Mouse (Mus musculus): ENCODE results near the gene Ppp1r13l. TPM values are rescaled to one million over a fixed set of nuclear protein-coding genes. Genes with fewer than 3 reads are reported as not detected.

Ppp1r13l gene
- polyA plus RNA-seq, 1 experiment, result 5.0 TPM

DNA sequence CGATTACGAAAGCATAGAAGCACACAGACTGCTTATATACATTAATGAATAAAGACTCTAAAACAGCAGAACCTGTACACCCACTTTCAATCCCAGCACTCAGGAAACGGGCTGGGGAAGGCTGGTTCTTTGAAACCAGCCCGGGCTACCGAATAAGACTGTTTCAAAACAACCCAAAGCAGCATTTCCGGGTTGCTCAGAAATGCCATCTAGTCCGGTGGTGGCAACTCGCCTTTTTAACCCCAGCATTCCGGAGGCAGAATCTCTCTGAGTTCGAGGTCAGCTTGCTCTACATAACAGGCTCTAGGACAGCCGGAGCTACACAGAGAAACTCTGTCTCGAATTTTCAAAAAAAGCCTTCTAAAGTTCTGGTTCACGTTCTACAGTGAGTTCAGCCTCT lies 915 bp upstream of the Ppp1r13l start:
- Histone ChIP-seq H3K4me1 (ENCODE audit: control insufficient read depth, insufficient read depth, low read length) (no peaks in the 10 kb centered on the region), H3K27ac (ENCODE audit: insufficient read depth, low read length) (no peak overlapping the region), H3K4me3 (ENCODE audit: insufficient read depth, low read length) (peak overlapping the region; percentile 47)
- no peak for TF ChIP-seq CTCF (IDR thresholded peaks at IDR 0.05; ENCODE audit: extremely low read depth, insufficient read depth, low read length)
- no peak for TF ChIP-seq POLR2A (IDR thresholded peaks at IDR 0.05; ENCODE audit: extremely low read depth, insufficient read depth, low read length)

GRCm38 (mm10) chr7:19359892-19360641 lies 518 bp downstream of the Ppp1r13l start:
- Histone ChIP-seq H3K27ac (ENCODE audit: insufficient read depth, low read length) (no peak overlapping the region), H3K4me3 (ENCODE audit: insufficient read depth, low read length) (peak overlapping the region; percentile 47), H3K4me1 (ENCODE audit: control insufficient read depth, insufficient read depth, low read length) (no peaks in the 10 kb centered on the region)
- TF ChIP-seq POLR2A (IDR thresholded peaks at IDR 0.05; ENCODE audit: extremely low read depth, insufficient read depth, low read length) (no peak), CTCF (IDR thresholded peaks at IDR 0.05; ENCODE audit: extremely low read depth, insufficient read depth, low read length) (no peak)

DNA sequence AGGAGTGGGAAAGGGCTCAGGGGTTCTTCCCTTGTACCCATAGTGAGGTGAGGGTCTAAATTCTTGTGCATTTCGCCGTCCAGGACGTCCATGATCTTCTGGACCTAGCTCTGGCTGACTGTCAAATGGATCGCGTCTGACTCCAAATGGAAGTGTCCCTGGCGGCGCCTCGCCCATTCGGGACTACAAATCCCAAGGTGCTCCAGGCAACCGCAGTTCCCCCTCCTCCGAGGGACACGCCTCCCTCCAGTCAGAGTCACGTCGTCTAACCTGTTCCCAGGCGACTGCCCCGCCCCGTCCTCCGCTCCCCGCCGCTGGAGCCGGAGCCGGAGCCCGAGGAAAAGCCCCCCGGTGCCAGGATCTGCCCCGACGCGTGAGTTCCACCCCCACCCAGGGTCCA lies 1.4 kb downstream of the Ppp1r13l start:
- Histone ChIP-seq H3K27ac (ENCODE audit: insufficient read depth, low read length) (no peak overlapping the region), H3K4me1 (ENCODE audit: control insufficient read depth, insufficient read depth, low read length) (no peaks in the 10 kb centered on the region), H3K4me3 (ENCODE audit: insufficient read depth, low read length) (peak overlapping the region; percentile 47)
- no peak for TF ChIP-seq CTCF (IDR thresholded peaks at IDR 0.05; ENCODE audit: extremely low read depth, insufficient read depth, low read length)
- TF ChIP-seq POLR2A (IDR thresholded peaks at IDR 0.05; ENCODE audit: extremely low read depth, insufficient read depth, low read length), result peak; percentile 46; the same call in 1 of the 2 replicates

GRCm38 (mm10) chr7:19361720-19362119 lies 2.2 kb downstream of the Ppp1r13l start:
- Histone ChIP-seq H3K27ac (ENCODE audit: insufficient read depth, low read length) (no peak overlapping the region), H3K4me1 (ENCODE audit: control insufficient read depth, insufficient read depth, low read length) (no peaks in the 10 kb centered on the region), H3K4me3 (ENCODE audit: insufficient read depth, low read length) (peak overlapping the region; percentile 47)
- peak; percentile 52 for TF ChIP-seq CTCF (IDR thresholded peaks at IDR 0.05; ENCODE audit: extremely low read depth, insufficient read depth, low read length)
- TF ChIP-seq POLR2A (IDR thresholded peaks at IDR 0.05; ENCODE audit: extremely low read depth, insufficient read depth, low read length), result no peak

- TF ChIP-seq POLR2A (IDR thresholded peaks at IDR 0.05; ENCODE audit: extremely low read depth, insufficient read depth, low read length) (no peak), CTCF (IDR thresholded peaks at IDR 0.05; ENCODE audit: extremely low read depth, insufficient read depth, low read length) (no peak)
- Histone ChIP-seq H3K4me3 (ENCODE audit: insufficient read depth, low read length) (no peak overlapping the region), H3K4me1 (ENCODE audit: control insufficient read depth, insufficient read depth, low read length) (no peaks in the 10 kb centered on the region), H3K27ac (ENCODE audit: insufficient read depth, low read length) (no peak overlapping the region)
Measured at GRCm38 (mm10) chr7:19362276-19362675, 2.7 kb downstream of the Ppp1r13l start.

DNA sequence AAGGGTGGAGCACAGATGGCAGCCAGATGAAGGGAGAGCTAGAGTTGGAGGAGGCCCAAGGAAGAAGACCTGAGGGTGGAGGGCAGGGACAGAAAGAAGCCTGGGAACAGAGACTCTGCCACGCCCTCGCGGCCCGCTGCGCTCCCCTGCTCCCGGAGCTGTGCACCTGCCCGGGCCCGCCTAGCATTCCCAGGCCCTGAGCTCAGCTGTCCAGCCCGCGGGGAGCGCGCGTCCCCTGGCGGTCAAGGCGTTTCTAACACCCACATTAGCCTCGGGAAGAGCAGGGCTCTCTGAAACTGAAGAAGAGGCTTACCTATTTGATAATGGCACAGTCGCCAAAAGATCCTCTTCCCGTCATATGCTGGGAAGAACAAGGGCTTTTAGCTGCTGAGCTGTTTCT lies 4.3 kb downstream of the Ppp1r13l start:
- Histone ChIP-seq H3K27ac (ENCODE audit: insufficient read depth, low read length) (no peak overlapping the region), H3K4me1 (ENCODE audit: control insufficient read depth, insufficient read depth, low read length) (no peaks in the 10 kb centered on the region), H3K4me3 (ENCODE audit: insufficient read depth, low read length) (no peak overlapping the region)
- TF ChIP-seq CTCF (IDR thresholded peaks at IDR 0.05; ENCODE audit: extremely low read depth, insufficient read depth, low read length) (peak; percentile 61), POLR2A (IDR thresholded peaks at IDR 0.05; ENCODE audit: extremely low read depth, insufficient read depth, low read length) (no peak)

GRCm38 (mm10) chr7:19365376-19365775 lies 5.8 kb downstream of the Ppp1r13l start:
- Histone ChIP-seq H3K27ac (ENCODE audit: insufficient read depth, low read length) (no peak overlapping the region), H3K4me1 (ENCODE audit: control insufficient read depth, insufficient read depth, low read length) (no peaks in the 10 kb centered on the region), H3K4me3 (ENCODE audit: insufficient read depth, low read length) (no peak overlapping the region)
- TF ChIP-seq CTCF (IDR thresholded peaks at IDR 0.05; ENCODE audit: extremely low read depth, insufficient read depth, low read length), result no peak
- TF ChIP-seq POLR2A (IDR thresholded peaks at IDR 0.05; ENCODE audit: extremely low read depth, insufficient read depth, low read length), result no peak

- TF ChIP-seq CTCF (IDR thresholded peaks at IDR 0.05; ENCODE audit: extremely low read depth, insufficient read depth, low read length) (no peak), POLR2A (IDR thresholded peaks at IDR 0.05; ENCODE audit: extremely low read depth, insufficient read depth, low read length) (no peak)
- Histone ChIP-seq H3K4me3 (ENCODE audit: insufficient read depth, low read length) (no peak overlapping the region), H3K27ac (ENCODE audit: insufficient read depth, low read length) (no peak overlapping the region)
Measured at GRCm38 (mm10) chr7:19368380-19368779, 8.8 kb downstream of the Ppp1r13l start.

GRCm38 (mm10) chr7:19369823-19370425 lies 10.4 kb downstream of the Ppp1r13l start:
- TF ChIP-seq CTCF (IDR thresholded peaks at IDR 0.05; ENCODE audit: extremely low read depth, insufficient read depth, low read length) (peak; percentile 65), POLR2A (IDR thresholded peaks at IDR 0.05; ENCODE audit: extremely low read depth, insufficient read depth, low read length) (peak; percentile 38; the same call in 1 of the 2 replicates)

More at GRCm38 (mm10) chr7:19368380-19368779, 8.8 kb downstream of the Ppp1r13l start:
- H3K4me1 ChIP-seq (ENCODE audit: control insufficient read depth, insufficient read depth, low read length), result no peaks in the 10 kb centered on the region

DNA sequence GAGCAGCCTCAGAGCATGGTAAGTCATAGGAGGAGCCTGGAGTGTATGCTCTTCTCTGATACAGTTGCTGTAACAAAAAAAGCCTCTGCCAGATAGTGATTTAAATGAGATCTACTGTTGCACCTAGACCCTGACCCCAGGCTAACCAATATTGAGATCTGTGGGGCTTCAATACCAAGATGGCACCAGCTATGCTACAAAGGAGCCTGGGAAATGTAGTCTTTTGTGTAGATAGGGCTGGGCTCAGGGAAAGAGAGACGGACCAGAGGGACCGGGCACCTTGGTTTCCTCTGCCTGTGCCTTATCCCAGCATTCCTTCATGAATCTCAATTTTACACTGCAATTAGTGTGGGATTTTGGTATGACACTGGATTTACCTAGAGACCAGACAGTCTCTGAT lies 13.8 kb downstream of the Ppp1r13l start:
- Histone ChIP-seq H3K27ac (ENCODE audit: insufficient read depth, low read length) (no peak overlapping the region), H3K4me3 (ENCODE audit: insufficient read depth, low read length) (no peak overlapping the region), H3K4me1 (ENCODE audit: control insufficient read depth, insufficient read depth, low read length) (no peaks in the 10 kb centered on the region)
- no peak for TF ChIP-seq POLR2A (IDR thresholded peaks at IDR 0.05; ENCODE audit: extremely low read depth, insufficient read depth, low read length)
- TF ChIP-seq CTCF (IDR thresholded peaks at IDR 0.05; ENCODE audit: extremely low read depth, insufficient read depth, low read length), result no peak

More at GRCm38 (mm10) chr7:19369823-19370425, 10.4 kb downstream of the Ppp1r13l start:
- Histone ChIP-seq H3K27ac (ENCODE audit: insufficient read depth, low read length) (no peak overlapping the region), H3K4me1 (ENCODE audit: control insufficient read depth, insufficient read depth, low read length) (no peaks in the 10 kb centered on the region), H3K4me3 (ENCODE audit: insufficient read depth, low read length) (peak overlapping the region; percentile 39)

All from cortical plate, adult 2 months (tissue).